Mouse (Mus musculus): ENCODE data around the gene Tspan1. TPM values are rescaled to one million over a fixed set of nuclear protein-coding genes. Genes with fewer than 3 reads are reported as not detected.
A peak's percentile ranks its signal among the peaks of the same experiment; 100 is the strongest.

Gene Tspan1
- total RNA-seq, 2 experiments from 2014 or later, result not detected

- ATAC-seq (replicated peaks; ENCODE audit: low FRiP score, poor library complexity, severe bottlenecking), result no peak
Measured at GRCm38 (mm10) chr4:116169353-116169672, 1.9 kb upstream of the Tspan1 start.

GRCm38 (mm10) chr4:116168617-116169352 lies 1.4 kb upstream of the Tspan1 start:
- ATAC-seq (replicated peaks; ENCODE audit: low FRiP score, poor library complexity, severe bottlenecking), result no peak

- ATAC-seq (replicated peaks; ENCODE audit: low FRiP score, poor library complexity, severe bottlenecking), result no peak
Measured at GRCm38 (mm10) chr4:116165708-116166407, 1.5 kb downstream of the Tspan1 start.

GRCm38 (mm10) chr4:116164759-116165554 lies 2.4 kb downstream of the Tspan1 start:
- no peak for ATAC-seq (replicated peaks; ENCODE audit: low FRiP score, poor library complexity, severe bottlenecking)

GRCm38 (mm10) chr4:116162142-116162541 lies 5.3 kb downstream of the Tspan1 start:
- no peak for ATAC-seq (replicated peaks; ENCODE audit: low FRiP score, poor library complexity, severe bottlenecking)

GRCm38 (mm10) chr4:116160769-116161168 lies 6.6 kb downstream of the Tspan1 start:
- no peak for ATAC-seq (replicated peaks; ENCODE audit: low FRiP score, poor library complexity, severe bottlenecking)

GRCm38 (mm10) chr4:116159912-116160311 lies 7.5 kb downstream of the Tspan1 start:
- ATAC-seq (replicated peaks; ENCODE audit: low FRiP score, poor library complexity, severe bottlenecking), result no peak

- ATAC-seq (replicated peaks; ENCODE audit: low FRiP score, poor library complexity, severe bottlenecking), result no peak
Measured at GRCm38 (mm10) chr4:116157882-116158281, 9.5 kb downstream of the Tspan1 start.

GRCm38 (mm10) chr4:116152702-116153101 lies 14.7 kb downstream of the Tspan1 start:
- no peak for ATAC-seq (replicated peaks; ENCODE audit: low FRiP score, poor library complexity, severe bottlenecking)

- no peak for ATAC-seq (replicated peaks; ENCODE audit: low FRiP score, poor library complexity, severe bottlenecking)
Measured at GRCm38 (mm10) chr4:116151238-116151637, 16.2 kb downstream of the Tspan1 start, which contains the start of gene Lurap1. Gene Lurap1, minus strand, starts transcription at chr4:116151338.

- ATAC-seq (replicated peaks; ENCODE audit: low FRiP score, poor library complexity, severe bottlenecking), result no peak
Measured at GRCm38 (mm10) chr4:116150862-116151221, 16.6 kb downstream of the Tspan1 start.

- peak; percentile 87 for ATAC-seq (replicated peaks; ENCODE audit: low FRiP score, poor library complexity, severe bottlenecking)
Measured at GRCm38 (mm10) chr4:116150156-116150861, 17.1 kb downstream of the Tspan1 start.

- ATAC-seq (replicated peaks; ENCODE audit: low FRiP score, poor library complexity, severe bottlenecking), result no peak
Measured at GRCm38 (mm10) chr4:116149812-116150155, 17.6 kb downstream of the Tspan1 start.

GRCm38 (mm10) chr4:116143891-116144717 lies 23.3 kb downstream of the Tspan1 start:
- no peak for ATAC-seq (replicated peaks; ENCODE audit: low FRiP score, poor library complexity, severe bottlenecking)

- no peak; the same call in 1 of the 2 replicates for ATAC-seq (replicated peaks; ENCODE audit: low FRiP score, poor library complexity, severe bottlenecking)
Measured at GRCm38 (mm10) chr4:116143317-116143811, 24.0 kb downstream of the Tspan1 start.

- no peak for ATAC-seq (replicated peaks; ENCODE audit: low FRiP score, poor library complexity, severe bottlenecking)
Measured at GRCm38 (mm10) chr4:116142269-116142668, 25.1 kb downstream of the Tspan1 start.

GRCm38 (mm10) chr4:116141736-116142135 lies 25.7 kb downstream of the Tspan1 start:
- no peak for ATAC-seq (replicated peaks; ENCODE audit: low FRiP score, poor library complexity, severe bottlenecking)

GRCm38 (mm10) chr4:116140801-116141574 lies 26.4 kb downstream of the Tspan1 start:
- no peak for ATAC-seq (replicated peaks; ENCODE audit: low FRiP score, poor library complexity, severe bottlenecking)

Data from erythroid progenitor cell, adult 5-6 weeks (primary cell).